Mouse (Mus musculus): Measurements from ENCODE around the gene Tex21.

GRCm38 (mm10) chr12:76200326-76200725 is 46.2 kb downstream of the Tex21 start:
- peak; percentile 17; the same call in 1 of the 2 replicates for TF ChIP-seq CTCF (IDR thresholded peaks at IDR 0.05)
- no peak for TF ChIP-seq EP300 (IDR thresholded peaks at IDR 0.05)
